Mouse (Mus musculus) spleen, adult 2 months (tissue): Measurements from ENCODE around the gene Mettl16. TPM values are rescaled to one million over a fixed set of nuclear protein-coding genes. Genes with fewer than 3 reads are reported as not detected.

Experiments
- DNase-seq, 2 experiments: peaks; one replicate each; pipeline versions ENCODE4 v3.0.0 to v3.0.0-alpha.2; 2012 to 2021; ENCODE audit warnings: low spot score in 2 of 2, low read depth in 1 of 2
- H3K27ac ChIP-seq: fragments of 200-500 bp; 2 replicates; pipeline ENCODE4 v1.5.1; 2012; ENCODE audit warnings: low read length, inconsistent platforms; ENCODE audit not compliant: insufficient read depth
- H3K27me3 ChIP-seq: fragments of 200-500 bp; 2 replicates; pipeline ENCODE4 v1.6.1; 2012; ENCODE audit warnings: mild to moderate bottlenecking, moderate library complexity, low read length, inconsistent platforms; ENCODE audit not compliant: control insufficient read depth, insufficient read depth
- H3K36me3 ChIP-seq: fragments of 200-500 bp; 2 replicates; pipeline ENCODE4 v1.6.1; 2012; ENCODE audit warnings: mild to moderate bottlenecking, low read length, inconsistent platforms; ENCODE audit not compliant: control insufficient read depth, insufficient read depth
- H3K4me1 ChIP-seq: fragments of 200-500 bp; 2 replicates; pipeline ENCODE4 v1.6.1; 2011; ENCODE audit warnings: inconsistent platforms; ENCODE audit not compliant: control insufficient read depth, insufficient read depth, insufficient read length
- H3K4me3 ChIP-seq: fragments of 200-500 bp; 2 replicates; pipeline ENCODE4 v1.5.1; 2011; ENCODE audit warnings: mild to moderate bottlenecking, inconsistent platforms; ENCODE audit not compliant: insufficient read depth, insufficient read length; ENCODE audit errors: extremely low read depth
- CTCF ChIP-seq: fragments of 200-500 bp; IDR thresholded peaks from 2 replicates; pipeline ENCODE4 v1.5.1; 2011; ENCODE audit warnings: mild to moderate bottlenecking, inconsistent platforms; ENCODE audit not compliant: insufficient read depth, insufficient read length, insufficient replicate concordance; ENCODE audit errors: extremely low read depth
- POLR2A ChIP-seq: fragments of 200-500 bp; IDR thresholded peaks from 2 replicates; pipeline ENCODE4 v1.6.1; 2011; ENCODE audit warnings: low read depth, low read length, inconsistent platforms
- WGBS: fragments of 180-500 bp; shearing (Covaris S2); methylation state at CpG from one replicate; pipeline ENCODE4 v1.1.7; 2018; 5-methylcytosine and 5-hydroxymethylcytosine counted together
- polyA plus RNA-seq: library from polyadenylated mRNA; depleted of rRNA; stranded (reverse); fragments of >200 nt; gene quantifications from 2 replicates; pipeline ENCODE4 v1.2.3, GENCODE M21; 2012; rRNA removed

Gene Mettl16
- polyA plus RNA-seq = 3.2 and 3.9 TPM in 2 replicates

DNA sequence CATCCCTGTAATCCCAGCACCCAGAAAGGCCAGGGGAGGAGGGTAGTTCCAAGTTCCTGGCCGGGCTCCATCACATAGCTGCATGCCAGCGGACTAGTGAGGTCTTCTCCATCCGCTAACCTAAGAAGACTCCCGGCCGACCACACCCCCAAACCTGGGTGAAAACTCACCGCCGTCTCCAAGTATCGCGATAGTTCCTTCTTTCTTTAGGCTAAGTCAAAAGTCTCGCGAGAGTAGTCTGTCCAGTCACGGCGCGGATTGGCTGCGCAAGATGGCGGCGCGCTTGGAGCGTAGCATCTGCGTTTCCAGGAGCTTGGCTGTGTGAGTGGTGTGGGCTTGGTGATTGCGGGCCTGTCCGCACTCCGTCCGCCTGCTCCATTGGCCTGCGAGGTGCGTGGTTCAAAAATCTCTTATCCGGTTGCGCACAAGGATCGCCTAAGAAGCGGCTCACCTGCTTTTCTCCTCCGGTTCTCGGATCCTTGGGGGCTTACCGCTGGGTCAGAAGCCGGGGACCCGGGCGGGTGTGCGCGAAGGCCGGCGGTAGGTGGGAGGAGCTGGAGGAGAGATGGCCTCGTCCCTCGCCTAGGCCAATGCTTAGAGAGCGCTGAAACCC lies at the start of gene Mettl16:
Gene Mettl16 (plus strand): TSS at position 236 of the 613 bp plus-strand sequence.
- peak; percentile 92 to 94 for DNase-seq
- Histone ChIP-seq H3K36me3 (peaks cover 7% of the 10 kb centered on the region; the same call in 1 of the 2 replicates), H3K27me3 (no peaks in the 10 kb centered on the region; the same call in 1 of the 2 replicates), H3K27ac (peak within 1 kb of the TSS; percentile 90), H3K4me1 (peaks cover 8% of the 10 kb centered on the region), H3K4me3 (peak within 1 kb of the TSS; percentile 91)
- TF ChIP-seq POLR2A = peak; percentile 78
- TF ChIP-seq CTCF = no peak
- WGBS = under 1% methylated on average over 43 of the region's 43 CpGs

DNA sequence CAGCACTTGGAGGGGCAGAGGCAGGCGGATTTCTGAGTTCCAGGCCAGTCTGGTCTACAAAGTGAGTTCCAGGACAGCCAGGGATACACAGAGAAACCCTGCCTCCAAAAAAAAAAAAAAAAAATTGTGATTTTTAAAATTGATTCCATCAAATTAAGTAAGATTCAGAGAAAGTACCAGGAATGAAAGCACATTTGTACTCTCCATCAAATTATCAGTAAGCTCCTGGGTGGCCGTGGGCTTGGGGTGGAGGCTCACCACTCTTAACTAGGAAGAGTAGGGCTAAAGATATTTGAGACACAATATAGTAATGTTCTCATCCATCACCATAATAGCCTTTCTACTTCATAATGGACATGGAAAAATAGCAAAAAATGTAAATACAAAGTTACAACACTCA lies 49.5 kb upstream of the Mettl16 start:
- Histone ChIP-seq H3K36me3 (no peaks in the 10 kb centered on the region), H3K4me3 (no peak overlapping the region), H3K27ac (no peak overlapping the region), H3K27me3 (no peaks in the 10 kb centered on the region), H3K4me1 (peaks cover 11% of the 10 kb centered on the region; the same call in 1 of the 2 replicates)
- TF ChIP-seq POLR2A (no peak), CTCF (no peak)
- DNase-seq = no peak
- 66% methylated on average over 2 of the region's 2 CpGs for WGBS

DNA sequence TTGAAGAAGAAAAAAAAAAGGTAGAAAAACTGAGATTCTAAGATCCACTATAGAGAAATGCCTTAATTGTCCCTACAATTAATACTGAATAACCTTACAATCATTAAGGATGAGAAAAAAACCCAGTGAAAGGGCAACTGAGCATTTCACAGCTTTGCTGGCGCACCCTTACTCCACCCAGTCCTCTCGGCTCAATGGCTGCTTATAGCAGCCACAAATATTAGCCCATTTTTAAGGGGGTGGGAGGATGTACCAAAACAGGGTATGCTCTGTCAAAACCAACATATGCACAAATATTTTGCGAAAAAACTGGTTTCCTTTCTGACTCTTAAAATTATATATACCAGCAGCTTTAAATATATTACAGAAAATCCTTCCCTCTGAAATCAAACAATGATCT lies 48.7 kb upstream of the Mettl16 start:
- Histone ChIP-seq H3K4me1 (peaks cover 11% of the 10 kb centered on the region; the same call in 1 of the 2 replicates), H3K27ac (no peak overlapping the region), H3K4me3 (no peak overlapping the region), H3K36me3 (no peaks in the 10 kb centered on the region), H3K27me3 (no peaks in the 10 kb centered on the region)
- no peak for DNase-seq
- 37% methylated on average over 3 of the region's 3 CpGs for WGBS
- TF ChIP-seq POLR2A (no peak), CTCF (no peak)

DNA sequence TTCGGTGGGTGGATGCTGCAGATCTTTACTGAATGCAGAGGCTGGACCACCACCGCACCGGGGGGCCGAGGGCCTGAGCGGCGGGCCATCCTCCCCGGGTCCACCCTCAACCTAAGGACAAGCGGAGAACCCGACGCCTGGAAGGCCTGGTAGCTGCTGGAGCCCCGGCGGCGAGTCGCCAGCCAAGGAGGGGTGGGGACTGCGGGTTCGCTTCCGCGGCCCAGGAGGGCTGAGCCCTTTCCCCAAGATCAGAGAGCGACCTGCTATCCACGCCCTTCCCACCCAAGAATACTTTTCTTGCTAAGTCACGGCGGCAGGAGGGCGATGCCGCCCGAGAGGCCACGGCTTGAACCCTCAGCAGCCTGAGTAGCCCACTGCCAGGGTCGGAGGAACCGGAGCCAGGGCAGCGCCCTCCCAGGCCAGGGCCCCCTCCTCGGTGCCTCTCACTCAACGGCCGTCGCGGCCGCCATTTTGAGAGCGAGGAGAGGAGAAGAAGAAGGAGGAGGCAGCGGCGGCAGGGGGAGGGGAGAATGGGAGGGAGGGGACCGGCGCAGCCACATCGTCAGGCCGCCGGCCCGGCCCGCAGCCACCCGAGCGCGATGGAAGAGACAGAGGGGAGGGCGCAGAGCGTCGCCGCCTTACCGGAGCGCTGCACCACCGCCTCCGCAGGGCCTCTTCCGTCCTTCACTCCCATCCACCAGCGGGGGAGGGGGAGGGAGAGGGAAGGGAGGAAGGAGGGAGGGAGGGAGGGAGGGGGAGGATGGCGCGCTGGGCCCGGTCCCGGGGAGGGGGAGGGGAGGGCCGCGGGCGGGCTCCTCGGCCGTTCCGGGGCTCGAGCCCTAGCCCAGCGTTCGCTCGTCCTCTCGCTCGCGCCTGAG lies 47.0 kb upstream of the Mettl16 start:
- peak overlapping the region; percentile 96 for H3K4me3 ChIP-seq
- TF ChIP-seq CTCF (no peak), POLR2A (no peak)
- no peaks in the 10 kb centered on the region for H3K27me3 ChIP-seq
- no peaks in the 10 kb centered on the region for H3K36me3 ChIP-seq
- H3K27ac ChIP-seq = peak overlapping the region; percentile 99
- peak; percentile 73 to 74 for DNase-seq
- H3K4me1 ChIP-seq = peaks cover 11% of the 10 kb centered on the region; the same call in 1 of the 2 replicates
- under 1% methylated on average over 36 of the region's 75 CpGs for WGBS

DNA sequence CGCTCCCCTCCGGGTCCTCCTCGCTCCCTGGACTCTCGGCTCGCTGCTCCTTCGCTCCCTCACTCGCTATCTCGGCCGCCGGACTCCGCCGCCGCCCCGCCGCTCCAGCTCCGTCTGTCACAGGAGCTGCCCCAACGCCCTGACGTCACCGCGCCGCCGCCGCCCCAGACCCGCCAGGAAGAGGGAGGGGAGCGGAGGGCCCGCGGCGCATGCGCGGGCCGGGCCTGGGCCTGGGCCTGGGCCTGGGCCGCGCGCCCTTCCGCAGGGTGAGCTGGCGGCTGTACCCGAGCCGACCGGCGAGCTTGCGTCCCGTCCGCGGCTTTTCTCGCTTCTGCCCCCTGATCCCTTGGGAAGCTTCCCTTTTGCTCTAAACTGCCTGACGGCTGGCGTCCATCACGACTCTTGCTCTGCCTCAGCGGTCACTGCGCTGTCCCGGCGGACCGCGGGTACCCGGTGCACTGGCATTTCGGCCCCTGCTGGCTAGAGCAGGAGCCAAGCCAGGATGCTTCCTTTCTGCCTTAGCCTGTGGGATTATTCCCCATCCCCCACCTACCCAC lies 46.3 kb upstream of the Mettl16 start, which contains the start of gene Pafah1b1:
Gene Pafah1b1 (minus strand): TSS at position 436 of the 557 bp plus-strand sequence.
- DNase-seq = peak; percentile 85 to 94
- peak within 1 kb of the TSS; percentile 96 for H3K4me3 ChIP-seq
- H3K27me3 ChIP-seq = no peaks in the 10 kb centered on the region
- 1% methylated on average over 51 of the region's 56 CpGs for WGBS
- peak; percentile 93 for TF ChIP-seq POLR2A
- no peak; the same call in 1 of the 2 replicates for TF ChIP-seq CTCF
- H3K27ac ChIP-seq = peak within 1 kb of the TSS; percentile 99
- no peaks in the 10 kb centered on the region for H3K36me3 ChIP-seq
- peaks cover 9% of the 10 kb centered on the region; the same call in 1 of the 2 replicates for H3K4me1 ChIP-seq

DNA sequence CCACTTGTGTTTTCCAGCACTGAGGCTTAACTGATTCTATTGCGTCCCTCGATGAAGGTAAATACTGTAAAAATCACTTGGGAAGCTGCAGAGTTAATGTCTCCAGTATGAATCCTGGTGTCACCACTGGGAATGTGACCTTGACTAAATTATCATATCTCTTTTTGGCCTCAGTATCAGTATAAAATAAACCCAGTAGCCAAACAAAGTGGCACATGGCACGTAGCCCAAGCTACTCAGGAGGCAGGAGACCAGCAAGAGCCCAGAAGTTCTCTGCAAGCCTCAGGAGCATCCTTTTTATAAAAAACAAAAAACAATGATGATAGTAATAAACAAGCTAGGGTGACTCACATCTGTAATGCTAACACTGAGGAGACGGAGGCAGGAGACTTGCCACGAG lies 45.4 kb upstream of the Mettl16 start:
- Histone ChIP-seq H3K27ac (no peak overlapping the region), H3K4me3 (no peak overlapping the region), H3K36me3 (no peaks in the 10 kb centered on the region), H3K27me3 (no peaks in the 10 kb centered on the region), H3K4me1 (peaks cover 7% of the 10 kb centered on the region; the same call in 1 of the 2 replicates)
- no peak for TF ChIP-seq CTCF
- no peak for TF ChIP-seq POLR2A
- 89% methylated on average over 5 of the region's 5 CpGs for WGBS
- no peak for DNase-seq
